Mouse (Mus musculus) E14TG2a.4 (cell line): ENCODE results near the gene Swsap1.

Experiments
- H3K27me3 ChIP-seq: 2 replicates; pipeline ENCODE4 v1.6.1; 2014; ENCODE audit warnings: low read length, control low read depth; ENCODE audit not compliant: insufficient read depth
- H3K36me3 ChIP-seq: 2 replicates; pipeline ENCODE4 v1.6.1; 2014; ENCODE audit warnings: low read length, control low read depth; ENCODE audit not compliant: insufficient read depth
- H3K4me1 ChIP-seq: replicated peaks from 2 replicates; pipeline ENCODE4 v1.6.1; 2014; ENCODE audit warnings: low read depth, low read length, control low read depth
- H3K4me3 ChIP-seq: replicated peaks from 2 replicates; pipeline ENCODE4 v1.5.1; 2014; ENCODE audit warnings: mild to moderate bottlenecking, low read length
- H3K9me3 ChIP-seq: 2 replicates; pipeline ENCODE4 v1.6.1; 2014; ENCODE audit warnings: low read length, control low read depth
- CTCF ChIP-seq: conservative IDR thresholded peaks from 2 replicates; pipeline ENCODE4 v1.5.1; 2014; ENCODE audit warnings: low read length
- NANOG ChIP-seq: IDR thresholded peaks from 2 replicates; pipeline ENCODE4 v1.6.1; 2014; ENCODE audit warnings: borderline replicate concordance, low read length, mixed read lengths
- POU5F1 ChIP-seq: IDR thresholded peaks from 2 replicates; pipeline ENCODE4 v1.6.1; 2014; ENCODE audit warnings: low read length, borderline replicate concordance

The Swsap1 gene

GRCm38 (mm10) chr9:21923036-21923435 is 32.5 kb upstream of the Swsap1 start:
- Histone ChIP-seq H3K27me3 (no peaks in the 10 kb centered on the region), H3K4me3 (no peak overlapping the region), H3K4me1 (peaks cover 59% of the 10 kb centered on the region), H3K9me3 (no peaks in the 10 kb centered on the region), H3K36me3 (peaks cover 47% of the 10 kb centered on the region)
- TF ChIP-seq CTCF (no peak), POU5F1 (no peak), NANOG (no peak)

GRCm38 (mm10) chr9:21923490-21924098 is 32.0 kb upstream of the Swsap1 start:
- H3K4me3 ChIP-seq, result no peak overlapping the region
- no peak for TF ChIP-seq POU5F1
- no peak for TF ChIP-seq NANOG
- TF ChIP-seq CTCF, result no peak
- no peaks in the 10 kb centered on the region for H3K9me3 ChIP-seq
- H3K27me3 ChIP-seq, result no peaks in the 10 kb centered on the region
- peaks cover 47% of the 10 kb centered on the region for H3K36me3 ChIP-seq
- peaks cover 58% of the 10 kb centered on the region for H3K4me1 ChIP-seq

DNA sequence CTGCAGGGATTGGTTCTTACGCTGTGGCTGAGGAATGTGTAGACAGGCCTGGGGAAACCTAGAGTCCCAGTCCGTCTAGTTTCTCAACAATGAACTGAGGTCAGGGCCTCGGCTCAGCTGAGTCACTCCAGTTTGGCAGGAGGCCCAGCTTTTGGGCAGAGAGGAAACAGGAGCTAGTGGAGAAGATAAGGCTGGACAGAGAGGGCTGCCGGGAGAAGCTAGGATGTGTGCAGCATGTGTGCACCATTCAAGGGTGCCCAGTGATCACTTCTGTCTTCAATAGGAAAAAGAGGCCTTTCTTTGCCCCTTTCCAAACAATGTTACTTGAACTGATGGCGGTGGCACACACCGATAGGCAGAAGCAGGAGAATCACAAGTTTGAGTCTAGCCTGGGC is 31.5 kb upstream of the Swsap1 start:
- Histone ChIP-seq H3K36me3 (peaks cover 47% of the 10 kb centered on the region), H3K4me1 (peaks cover 55% of the 10 kb centered on the region), H3K4me3 (peak overlapping the region; percentile 33; the same call in 1 of the 2 replicates), H3K27me3 (no peaks in the 10 kb centered on the region), H3K9me3 (no peaks in the 10 kb centered on the region)
- TF ChIP-seq NANOG (no peak), POU5F1 (no peak), CTCF (no peak)

- Histone ChIP-seq H3K4me3 (no peak overlapping the region), H3K27me3 (no peaks in the 10 kb centered on the region), H3K4me1 (peaks cover 60% of the 10 kb centered on the region), H3K9me3 (no peaks in the 10 kb centered on the region), H3K36me3 (peaks cover 47% of the 10 kb centered on the region)
- TF ChIP-seq CTCF (no peak), POU5F1 (no peak), NANOG (no peak)
Measured at GRCm38 (mm10) chr9:21925034-21925433, 30.5 kb upstream of the Swsap1 start.

DNA sequence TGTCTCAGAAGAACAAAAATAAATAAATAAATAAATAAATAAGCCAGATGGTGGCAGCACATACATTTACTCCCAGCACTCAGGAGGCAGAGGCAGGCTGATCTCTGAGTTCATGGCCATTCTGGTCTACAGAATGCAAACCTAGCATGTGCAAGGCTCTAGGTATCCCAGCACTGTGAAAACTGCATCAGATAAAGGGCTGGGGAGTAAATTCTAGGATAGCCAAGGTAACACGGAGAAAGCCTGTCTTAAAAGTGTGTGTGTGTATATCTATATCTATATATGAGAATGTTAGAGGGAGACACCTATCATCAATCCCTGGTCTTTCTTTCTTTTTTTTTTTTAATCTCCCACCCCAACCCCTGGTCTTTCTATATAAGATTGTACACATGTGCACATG is 30.0 kb upstream of the Swsap1 start:
- Histone ChIP-seq H3K4me1 (peaks cover 60% of the 10 kb centered on the region), H3K27me3 (no peaks in the 10 kb centered on the region), H3K36me3 (peaks cover 47% of the 10 kb centered on the region), H3K9me3 (no peaks in the 10 kb centered on the region), H3K4me3 (no peak overlapping the region)
- TF ChIP-seq CTCF, result no peak
- TF ChIP-seq NANOG, result no peak
- TF ChIP-seq POU5F1, result no peak

- Histone ChIP-seq H3K4me1 (peaks cover 53% of the 10 kb centered on the region), H3K4me3 (peak overlapping the region; percentile 87), H3K27me3 (no peaks in the 10 kb centered on the region), H3K9me3 (no peaks in the 10 kb centered on the region), H3K36me3 (peaks cover 47% of the 10 kb centered on the region)
- TF ChIP-seq NANOG (no peak), CTCF (no peak), POU5F1 (no peak)
Measured at GRCm38 (mm10) chr9:21926155-21926554, 29.4 kb upstream of the Swsap1 start.

- TF ChIP-seq POU5F1 (no peak), CTCF (no peak), NANOG (no peak)
- H3K27me3 ChIP-seq, result no peaks in the 10 kb centered on the region
- H3K9me3 ChIP-seq, result no peaks in the 10 kb centered on the region
- H3K4me3 ChIP-seq, result peak overlapping the region; percentile 87
- H3K36me3 ChIP-seq, result peaks cover 41% of the 10 kb centered on the region
- peaks cover 58% of the 10 kb centered on the region for H3K4me1 ChIP-seq
Measured at GRCm38 (mm10) chr9:21926784-21927183, 28.8 kb upstream of the Swsap1 start.

DNA sequence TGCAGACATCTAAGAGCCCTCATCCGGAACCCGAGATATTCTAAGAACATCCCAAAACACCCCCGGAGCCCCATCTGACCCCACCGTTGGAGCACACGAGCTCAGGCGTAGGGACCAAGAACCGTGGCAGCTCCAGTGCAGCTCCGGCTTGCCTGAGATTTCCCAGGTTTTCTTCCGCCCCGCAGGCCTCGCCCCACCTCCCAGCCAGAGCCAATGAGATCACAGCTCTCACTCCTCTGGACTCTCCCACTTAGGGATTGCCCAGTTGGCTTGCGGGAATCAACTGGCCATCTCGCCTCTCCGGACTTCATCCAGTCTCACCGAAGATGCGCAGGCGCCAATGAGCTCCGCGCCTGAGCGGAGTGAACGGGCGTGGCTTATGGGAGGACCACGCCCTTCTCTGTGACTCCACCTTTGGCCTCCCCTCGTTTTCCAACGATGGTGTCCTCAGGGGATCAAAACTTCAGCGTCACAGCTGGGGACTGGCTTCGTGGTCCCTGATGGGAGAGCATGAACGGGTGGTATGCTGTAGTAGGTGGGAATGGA is 28.3 kb upstream of the Swsap1 start, which contains the start of the genes Ccdc159 and Tmem205:
Gene Ccdc159, plus strand, starts transcription at position 264 of the 546 bp plus-strand sequence.
Gene Tmem205, minus strand, starts transcription at position 349 of the 546 bp plus-strand sequence.
- H3K4me1 ChIP-seq, result peaks cover 58% of the 10 kb centered on the region
- H3K4me3 ChIP-seq, result peak within 1 kb of the TSS; percentile 87
- H3K36me3 ChIP-seq, result peaks cover 38% of the 10 kb centered on the region
- no peak for TF ChIP-seq NANOG
- no peak for TF ChIP-seq CTCF
- TF ChIP-seq POU5F1, result no peak
- no peaks in the 10 kb centered on the region for H3K27me3 ChIP-seq
- no peaks in the 10 kb centered on the region for H3K9me3 ChIP-seq
